Mouse (Mus musculus) neural tube, embryonic 10.5 days (tissue): ENCODE results near the gene Lrrfip1.

Experiments
- DNase-seq: peaks from one replicate; pipeline ENCODE4 v3.0.0-alpha.2; 2017; ENCODE audit warnings: low spot score; ENCODE audit errors: extremely low spot score

The Lrrfip1 gene

GRCm38 (mm10) chr1:91023230-91023629 lies 24.7 kb downstream of the Lrrfip1 start:
- no peak for DNase-seq

DNA sequence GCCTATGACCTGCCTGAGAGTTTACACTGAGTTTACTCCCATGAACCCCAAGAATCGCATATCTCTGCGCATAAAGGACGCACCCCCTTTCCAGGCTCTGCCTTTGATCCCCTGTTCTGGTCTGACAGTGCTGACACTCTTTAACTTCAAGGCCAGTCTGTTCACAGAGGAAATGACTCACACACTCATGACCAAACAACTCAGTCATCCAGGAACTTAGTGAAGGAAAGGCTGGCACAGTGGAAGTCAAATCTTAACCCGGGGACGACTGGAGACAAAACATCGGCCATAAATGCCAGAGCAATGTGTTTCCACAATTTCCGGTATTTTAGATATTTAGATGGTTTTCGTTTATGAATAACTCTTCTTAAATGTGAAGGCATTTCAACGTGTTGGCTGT lies 25.4 kb downstream of the Lrrfip1 start:
- DNase-seq = no peak

- DNase-seq = no peak
Measured at GRCm38 (mm10) chr1:91024464-91024863, 25.9 kb downstream of the Lrrfip1 start.

GRCm38 (mm10) chr1:91026945-91027344 lies 28.4 kb downstream of the Lrrfip1 start:
- DNase-seq = no peak

DNA sequence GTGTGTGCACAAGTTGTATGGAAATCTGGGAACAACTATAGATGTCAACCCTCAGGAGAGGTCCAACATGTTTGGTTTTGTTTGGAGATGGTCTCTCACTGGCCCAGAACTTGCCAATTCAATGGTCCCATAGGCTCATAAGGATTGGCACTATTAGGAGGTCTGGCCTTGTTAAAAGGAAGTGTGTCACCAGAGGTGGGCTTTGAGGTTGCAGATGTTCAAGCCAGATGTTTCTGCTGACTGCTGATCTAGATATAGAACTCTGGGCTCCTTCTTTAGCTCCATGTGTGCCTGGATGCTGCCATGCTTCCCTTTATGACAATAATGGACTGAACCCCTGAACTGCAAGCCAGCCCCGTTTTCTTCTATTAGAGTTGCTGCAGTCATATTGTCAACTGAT lies 31.8 kb downstream of the Lrrfip1 start:
- DNase-seq = no peak

DNA sequence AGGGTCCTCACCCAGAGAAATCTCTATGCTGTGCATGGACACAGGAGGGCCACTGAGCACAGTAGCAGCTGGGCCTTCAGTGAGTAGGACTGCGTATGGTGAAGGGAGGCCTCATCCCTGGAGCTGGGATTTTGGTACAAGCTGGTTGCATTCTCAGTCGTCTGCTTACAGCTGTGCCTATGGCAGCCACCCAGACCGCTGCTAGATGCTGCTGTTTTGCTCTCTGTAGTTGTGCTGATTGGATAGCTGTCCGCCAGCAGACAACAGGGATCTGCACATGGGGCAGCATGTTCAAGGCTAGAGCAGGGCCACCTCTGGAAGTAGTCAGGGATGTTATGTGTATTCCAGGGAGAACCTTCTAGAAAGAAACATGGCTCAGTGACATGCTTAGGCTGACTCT lies 33.0 kb downstream of the Lrrfip1 start:
- DNase-seq = no peak

- DNase-seq = no peak
Measured at GRCm38 (mm10) chr1:91032393-91032971, 33.9 kb downstream of the Lrrfip1 start.

- no peak for DNase-seq
Measured at GRCm38 (mm10) chr1:91034547-91034946, 36.0 kb downstream of the Lrrfip1 start.

- no peak for DNase-seq
Measured at GRCm38 (mm10) chr1:91035266-91035665, 36.7 kb downstream of the Lrrfip1 start.

DNA sequence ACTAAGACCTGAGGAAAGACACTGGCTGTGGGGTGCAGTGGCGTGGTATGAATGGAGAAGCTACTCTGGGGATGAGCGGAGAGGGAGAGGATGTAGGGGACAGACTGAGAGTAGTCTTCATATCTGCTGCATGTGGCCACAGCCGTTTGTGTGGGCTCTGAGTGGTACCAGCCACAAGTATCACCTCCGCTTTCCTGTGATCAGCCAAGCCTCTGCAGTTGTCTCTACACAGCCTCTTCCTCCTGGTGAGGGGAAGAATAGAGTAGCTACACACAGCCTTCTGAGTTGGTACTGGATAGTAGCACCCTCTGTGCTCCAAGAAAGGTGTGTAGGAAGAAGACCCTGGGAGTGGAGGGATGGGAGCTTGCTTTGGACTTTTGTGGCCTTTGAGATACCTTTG lies 38.7 kb downstream of the Lrrfip1 start:
- no peak for DNase-seq

- no peak for DNase-seq
Measured at GRCm38 (mm10) chr1:91038010-91038409, 39.5 kb downstream of the Lrrfip1 start.

DNA sequence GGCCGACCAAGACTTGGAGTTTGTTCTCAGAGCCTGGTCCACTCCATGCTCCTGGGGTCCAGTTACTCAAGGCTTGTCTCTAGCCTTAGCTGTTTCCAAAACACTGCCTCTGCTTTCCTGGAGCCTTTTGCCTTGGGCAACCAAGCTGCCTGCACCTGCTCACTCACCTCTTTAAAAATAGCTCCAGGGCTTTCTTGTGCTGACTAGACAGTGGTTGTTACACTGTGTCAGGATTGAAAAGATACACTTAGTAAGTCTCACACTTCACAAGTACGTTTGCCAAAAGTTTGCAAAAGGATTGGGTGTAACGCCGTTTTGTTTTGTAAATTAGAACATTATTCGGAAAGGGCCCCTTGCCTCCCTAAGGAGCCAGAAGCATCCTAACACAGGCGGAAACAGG lies 40.0 kb downstream of the Lrrfip1 start:
- no peak for DNase-seq

DNA sequence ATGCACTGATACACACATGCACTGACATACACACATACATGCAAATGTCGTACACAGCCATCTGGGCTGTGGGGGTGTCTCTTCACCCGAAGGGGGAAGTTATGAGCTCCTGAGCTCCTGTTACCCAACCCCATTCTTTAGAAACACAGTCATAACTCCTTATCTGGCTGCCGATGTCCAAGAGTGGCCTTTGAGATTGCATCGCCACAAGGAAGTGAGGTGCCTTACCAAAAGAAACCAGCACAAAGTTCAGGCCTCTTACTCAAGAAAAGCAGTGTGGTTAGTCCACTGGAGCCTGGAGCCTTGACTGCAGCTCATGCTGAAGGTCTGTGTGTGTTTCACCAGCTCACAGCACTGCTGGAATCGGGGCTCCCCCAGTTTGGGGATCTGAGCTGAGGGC lies 43.1 kb downstream of the Lrrfip1 start:
- DNase-seq = no peak

- DNase-seq = no peak
Measured at GRCm38 (mm10) chr1:91043191-91043590, 44.7 kb downstream of the Lrrfip1 start.

- DNase-seq = no peak
Measured at GRCm38 (mm10) chr1:91044176-91044575, 45.6 kb downstream of the Lrrfip1 start.

DNA sequence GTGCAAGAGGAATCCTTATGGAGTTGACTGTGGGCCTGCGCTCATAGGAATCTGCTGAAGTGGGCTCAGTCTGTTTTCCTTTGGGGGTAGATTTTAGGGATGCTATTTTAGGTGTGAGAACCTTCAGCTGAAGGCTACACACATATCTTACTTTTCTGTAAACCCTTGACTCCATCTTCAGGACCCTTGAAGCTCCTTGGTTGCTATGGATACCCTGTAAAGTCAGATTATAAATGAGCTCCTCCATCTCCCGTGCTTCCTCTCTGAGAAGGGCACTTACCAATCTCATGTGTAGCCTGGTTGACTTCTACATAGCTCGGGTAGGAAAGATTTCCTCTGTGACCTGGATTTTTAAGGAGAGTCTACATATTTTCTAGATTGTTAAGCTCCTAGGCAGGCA lies 46.1 kb downstream of the Lrrfip1 start:
- DNase-seq = no peak

- no peak for DNase-seq
Measured at GRCm38 (mm10) chr1:91046237-91046636, 47.7 kb downstream of the Lrrfip1 start.

GRCm38 (mm10) chr1:91049296-91049695 lies 50.8 kb downstream of the Lrrfip1 start:
- no peak for DNase-seq

DNA sequence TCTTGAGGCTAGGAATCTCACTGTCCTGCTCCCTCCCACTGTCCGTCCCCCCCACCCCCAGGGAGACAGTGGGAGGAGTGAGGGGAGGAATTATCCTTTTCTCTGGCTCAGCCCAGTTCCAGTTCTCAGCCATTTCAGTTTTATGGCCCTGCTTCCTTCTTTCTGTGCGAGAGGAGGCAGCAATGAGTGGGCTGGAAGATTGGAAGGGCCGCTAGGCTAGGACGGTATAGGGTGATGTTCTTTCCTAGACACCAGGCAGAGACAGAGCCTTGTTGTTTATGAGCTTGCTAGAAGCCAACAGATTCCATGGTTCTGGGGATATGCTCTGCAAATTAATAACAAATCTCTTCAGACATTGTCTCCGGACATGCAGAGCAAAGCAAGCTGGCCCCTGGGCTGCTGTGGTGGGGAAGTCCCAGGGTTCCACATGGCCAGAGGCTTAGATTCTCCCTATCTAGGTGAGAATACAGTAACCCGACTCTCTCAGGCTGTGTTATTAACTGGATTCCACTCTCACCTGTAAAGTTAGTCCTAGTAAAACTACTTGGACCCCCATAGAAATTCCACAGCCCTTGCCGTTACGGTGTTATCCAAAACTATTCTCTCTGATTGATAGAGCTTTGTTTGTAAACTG lies 53.0 kb downstream of the Lrrfip1 start:
- no peak for DNase-seq

DNA sequence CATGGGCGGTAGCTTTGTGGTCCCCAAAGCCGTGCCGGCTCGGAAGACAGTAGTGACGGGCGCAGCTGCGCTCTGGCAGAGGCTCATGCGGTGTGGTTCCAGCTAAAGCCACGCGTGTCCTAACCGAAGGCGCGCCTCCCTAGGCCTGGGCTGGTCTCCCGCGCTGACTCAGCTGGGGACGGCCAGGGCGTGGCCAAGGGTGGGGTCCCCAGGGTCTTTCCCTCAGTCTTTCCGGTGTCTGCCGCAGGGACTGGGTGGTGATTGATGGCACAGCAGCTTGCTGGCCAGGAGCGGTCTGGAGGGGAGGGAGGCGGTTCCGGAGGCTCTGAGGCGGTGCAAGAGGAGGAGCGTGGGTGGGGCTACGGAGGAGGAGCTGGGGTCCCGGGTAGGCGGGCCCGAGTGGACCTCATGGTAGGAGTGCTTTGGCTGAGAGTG lies 54.2 kb downstream of the Lrrfip1 start:
- peak; percentile 88 for DNase-seq

GRCm38 (mm10) chr1:91053218-91054073 lies 54.9 kb downstream of the Lrrfip1 start:
- DNase-seq = no peak

DNA sequence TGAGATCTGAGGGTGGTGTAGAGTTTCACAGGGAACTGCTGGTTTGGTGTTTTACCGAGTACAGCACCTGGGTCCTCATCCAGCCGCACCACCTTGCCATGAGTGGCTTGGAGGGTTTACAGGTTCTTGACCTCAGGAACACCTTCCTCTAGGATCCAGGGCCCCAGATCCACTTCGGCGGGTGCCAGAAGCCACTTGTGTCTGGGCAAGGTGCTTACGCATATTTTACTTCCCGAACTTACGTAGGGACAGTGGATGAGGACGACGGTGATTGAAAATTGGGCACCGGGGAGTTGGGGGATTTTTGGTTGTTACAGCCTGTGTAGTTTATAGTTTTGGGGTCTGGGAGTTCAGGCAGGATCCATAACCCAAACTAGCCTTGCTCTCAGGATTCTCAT lies 55.5 kb downstream of the Lrrfip1 start:
- no peak for DNase-seq

DNA sequence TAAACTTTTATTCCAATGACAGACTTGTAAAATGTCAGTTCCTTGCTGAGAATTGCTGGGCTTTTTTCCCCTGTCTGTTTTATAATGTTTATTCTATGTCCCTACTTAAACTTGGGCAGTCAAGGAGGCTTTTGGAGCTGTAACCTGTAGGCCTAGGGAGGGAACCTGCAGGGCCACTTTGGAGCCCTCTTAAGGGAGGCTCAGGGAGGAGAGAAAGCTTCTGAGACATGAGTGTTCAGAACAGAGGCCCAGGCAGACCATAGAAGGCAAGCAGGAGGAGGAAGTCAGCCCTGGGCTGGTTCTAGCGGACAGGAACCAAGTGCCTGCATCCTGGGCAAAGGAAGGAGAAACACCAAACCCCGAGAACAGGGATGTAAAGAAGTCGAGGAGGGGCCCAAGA lies 56.3 kb downstream of the Lrrfip1 start:
- no peak for DNase-seq
